Mouse (Mus musculus): Measurements from ENCODE around the gene Rnf141.

Rnf141 gene

GRCm38 (mm10) chr7:110843916-110844874 lies at the start of gene Rnf141:
Gene Rnf141 (minus strand): TSS chr7:110844457.
- peak; percentile 96 for DNase-seq (ENCODE audit: low read depth)

- DNase-seq (ENCODE audit: low read depth): no peak
Observed at GRCm38 (mm10) chr7:110891501-110891986, 47.3 kb upstream of the Rnf141 start.

GRCm38 (mm10) chr7:110881746-110882333 lies 37.6 kb upstream of the Rnf141 start:
- peak; percentile 61 for DNase-seq (ENCODE audit: low read depth)

GRCm38 (mm10) chr7:110878028-110878427 lies 33.8 kb upstream of the Rnf141 start:
- DNase-seq (ENCODE audit: low read depth): no peak

GRCm38 (mm10) chr7:110876965-110877364 lies 32.7 kb upstream of the Rnf141 start:
- no peak for DNase-seq (ENCODE audit: low read depth)

- no peak for DNase-seq (ENCODE audit: low read depth)
Observed at GRCm38 (mm10) chr7:110868807-110869206, 24.6 kb upstream of the Rnf141 start.

GRCm38 (mm10) chr7:110867116-110867515 lies 22.9 kb upstream of the Rnf141 start:
- no peak for DNase-seq (ENCODE audit: low read depth)

- DNase-seq (ENCODE audit: low read depth): no peak
Observed at GRCm38 (mm10) chr7:110866021-110866420, 21.8 kb upstream of the Rnf141 start.

- no peak for DNase-seq (ENCODE audit: low read depth)
Observed at GRCm38 (mm10) chr7:110865570-110865969, 21.3 kb upstream of the Rnf141 start.

GRCm38 (mm10) chr7:110865038-110865437 lies 20.8 kb upstream of the Rnf141 start:
- no peak for DNase-seq (ENCODE audit: low read depth)

GRCm38 (mm10) chr7:110862751-110863289 lies 18.6 kb upstream of the Rnf141 start, which contains the start of gene Lyve1:
Gene Lyve1 (minus strand): TSS chr7:110863239.
- DNase-seq (ENCODE audit: low read depth): no peak

- DNase-seq (ENCODE audit: low read depth): no peak
Observed at GRCm38 (mm10) chr7:110860129-110860528, 15.9 kb upstream of the Rnf141 start.

- DNase-seq (ENCODE audit: low read depth): no peak
Observed at GRCm38 (mm10) chr7:110855604-110856003, 11.3 kb upstream of the Rnf141 start.

GRCm38 (mm10) chr7:110854927-110855546 lies 10.8 kb upstream of the Rnf141 start:
- no peak for DNase-seq (ENCODE audit: low read depth)

- DNase-seq (ENCODE audit: low read depth): no peak
Observed at GRCm38 (mm10) chr7:110854519-110854918, 10.3 kb upstream of the Rnf141 start.

GRCm38 (mm10) chr7:110853611-110854010 lies 9.4 kb upstream of the Rnf141 start:
- no peak for DNase-seq (ENCODE audit: low read depth)

- no peak for DNase-seq (ENCODE audit: low read depth)
Observed at GRCm38 (mm10) chr7:110851541-110852203, 7.4 kb upstream of the Rnf141 start.

GRCm38 (mm10) chr7:110848371-110848770 lies 4.1 kb upstream of the Rnf141 start:
- no peak for DNase-seq (ENCODE audit: low read depth)

GRCm38 (mm10) chr7:110847321-110847720 lies 3.1 kb upstream of the Rnf141 start:
- DNase-seq (ENCODE audit: low read depth): peak; percentile 61

GRCm38 (mm10) chr7:110840332-110840731 lies 3.9 kb downstream of the Rnf141 start:
- DNase-seq (ENCODE audit: low read depth): no peak

GRCm38 (mm10) chr7:110834522-110834921 lies 9.7 kb downstream of the Rnf141 start:
- no peak for DNase-seq (ENCODE audit: low read depth)

- DNase-seq (ENCODE audit: low read depth): no peak
Observed at GRCm38 (mm10) chr7:110834018-110834417, 10.2 kb downstream of the Rnf141 start.
